Mouse (Mus musculus) heart, adult 2 months (tissue): ENCODE data around the gene Noc3l. TPM values are rescaled to one million over a fixed set of nuclear protein-coding genes. Genes with fewer than 3 reads are reported as not detected.

Experiments
- DNase-seq, 2 experiments: peaks; one replicate each; pipeline ENCODE4 v3.0.0; 2021
- H3K27ac ChIP-seq: fragments of 200-600 bp; 2 replicates; pipeline ENCODE4 v1.8.1; 2022
- H3K27me3 ChIP-seq: fragments of 200-500 bp; 2 replicates; pipeline ENCODE4 v1.6.1; 2012; ENCODE audit warnings: mild to moderate bottlenecking, low read length, inconsistent platforms, mixed read lengths; ENCODE audit not compliant: control insufficient read depth, insufficient read depth
- H3K36me3 ChIP-seq: fragments of 200-500 bp; 2 replicates; pipeline ENCODE4 v1.6.1; 2012; ENCODE audit warnings: low read length, inconsistent platforms; ENCODE audit not compliant: control insufficient read depth, insufficient read depth
- H3K4me1 ChIP-seq: fragments of 200-500 bp; 2 replicates; pipeline ENCODE4 v1.6.1; 2011; ENCODE audit warnings: low read length; ENCODE audit not compliant: control insufficient read depth, insufficient read depth
- H3K4me3 ChIP-seq: fragments of 200-600 bp; 2 replicates; pipeline ENCODE4 v1.8.1; 2022
- H3K79me2 ChIP-seq: fragments of 200-500 bp; replicated peaks from 2 replicates; pipeline ENCODE4 v1.6.1; 2012; ENCODE audit warnings: mild to moderate bottlenecking, inconsistent platforms, low read length, moderate library complexity, mixed read lengths; ENCODE audit not compliant: control insufficient read depth, insufficient read depth
- H3K9ac ChIP-seq: fragments of 200-500 bp; 2 replicates; pipeline ENCODE4 v1.6.1; 2012; ENCODE audit warnings: low read depth, mild to moderate bottlenecking, control low read depth, inconsistent platforms, low read length, mixed read lengths
- CTCF ChIP-seq: fragments of 200-600 bp; IDR thresholded peaks from 2 replicates; pipeline ENCODE4 v1.8.1; 2022; ENCODE audit warnings: antibody characterized with exemption, mild to moderate bottlenecking, moderate library complexity
- EP300 ChIP-seq: fragments of 200-500 bp; IDR thresholded peaks from 2 replicates; pipeline ENCODE4 v1.6.1; 2011; ENCODE audit warnings: low read depth, low read length, control low read depth; ENCODE audit not compliant: insufficient read depth
- POLR2A ChIP-seq: fragments of 200-500 bp; IDR thresholded peaks from 2 replicates; pipeline ENCODE4 v1.6.1; 2011; ENCODE audit warnings: mild to moderate bottlenecking, low read depth, low read length, control low read depth; ENCODE audit not compliant: insufficient read depth
- WGBS: fragments of 180-500 bp; shearing (Covaris S2); methylation state at CpG from one replicate; pipeline ENCODE4 v1.1.7; 2018; 5-methylcytosine and 5-hydroxymethylcytosine counted together
- intact Hi-C: fragments of 180-260 bp; cut with DNase I; formaldehyde crosslinking; loops from one replicate; pipeline ENCODE4 v1.15.1; 2025
- long read RNA-seq: library from polyadenylated mRNA; stranded (forward); transcript quantifications from one replicate; pipeline ENCODE4 v2.0.0, GENCODE M21; 2021
- polyA plus RNA-seq: library from polyadenylated mRNA; depleted of rRNA; stranded (reverse); fragments of >200 nt; gene quantifications from 2 replicates; pipeline ENCODE4 v1.2.3, GENCODE M21; 2012; rRNA removed
- total RNA-seq, 2 experiments: library from RNA; stranded (reverse); gene quantifications; 2 replicates each; pipeline ENCODE4 v1.2.3; 2021

Gene Noc3l
- 1 to 10 TPM; 6.7 to 7.6 TPM for total RNA-seq
- 1.8 and 2.8 TPM in 2 replicates for polyA plus RNA-seq
- long read RNA-seq, partial matches to known transcripts, result 0 of 7 reads
- long read RNA-seq, other reads (novel, unspliced or antisense), result 3 of 7 reads

DNA sequence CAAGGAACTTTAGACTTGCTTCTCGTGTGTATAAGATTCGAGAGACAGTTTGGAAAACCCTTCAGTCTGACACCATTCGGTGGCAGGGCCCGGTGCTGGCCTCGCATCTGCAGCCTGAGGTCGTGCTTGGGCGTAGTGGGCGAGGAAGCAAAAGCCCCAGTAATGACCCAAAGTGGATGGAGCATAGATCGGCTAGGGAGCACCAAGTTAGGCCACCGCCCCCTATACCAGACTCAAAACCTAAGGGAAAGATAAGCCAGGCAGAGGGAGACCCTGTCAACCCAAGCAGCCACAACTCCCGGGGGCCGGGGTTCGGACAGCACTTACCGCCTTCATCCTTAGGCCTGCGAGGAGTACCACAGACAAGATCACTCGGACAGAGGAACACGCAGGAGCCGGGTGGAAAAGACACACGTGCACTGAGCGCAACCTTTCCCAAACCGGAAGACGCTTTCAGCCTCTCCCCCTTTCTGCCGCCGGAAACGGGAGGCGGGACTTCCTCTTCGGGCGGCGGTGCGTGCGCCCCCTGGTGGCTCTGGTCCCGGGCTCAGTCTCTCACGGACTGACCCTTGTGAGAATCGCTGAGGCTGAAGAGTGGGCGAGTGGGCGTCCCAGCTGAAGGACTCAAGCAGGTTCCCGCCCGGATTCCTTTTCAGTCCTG, at the start of gene Noc3l:
Gene Noc3l, minus strand, starts transcription at position 472 of the 661 bp plus-strand sequence.
- intact Hi-C loops, result loop anchor here (1.0 kb wide), 1 partner anchor 17 kb away; the partner anchor contains the start of gene Tbc1d12
- TF ChIP-seq EP300, result peak; percentile 71; the same call in 1 of the 2 replicates
- peak; percentile 65 for TF ChIP-seq POLR2A
- TF ChIP-seq CTCF, result peak; percentile 100
- DNase-seq, result peak; percentile 92 to 98
- Histone ChIP-seq H3K4me3 (peak within 1 kb of the TSS; percentile 69), H3K27me3 (no peaks in the 10 kb centered on the region), H3K9ac (peak within 1 kb of the TSS; percentile 69), H3K36me3 (no peaks in the 10 kb centered on the region), H3K79me2 (0 out of 2 replicates have a peak, but pooled peaks cover 1% of the 10 kb centered on the region), H3K4me1 (peaks cover 3% of the 10 kb centered on the region), H3K27ac (peak within 1 kb of the TSS; percentile 84)
- under 1% methylated on average over 38 of the region's 38 CpGs for WGBS

- WGBS, result 91% methylated on average over 6 of the region's 6 CpGs
- TF ChIP-seq CTCF, result no peak
- TF ChIP-seq POLR2A, result no peak
- no peak for TF ChIP-seq EP300
Observed at GRCm38 (mm10) chr19:38862523-38862922, 43.5 kb upstream of the Noc3l start.

GRCm38 (mm10) chr19:38858224-38858623, 39.2 kb upstream of the Noc3l start:
- no peak for TF ChIP-seq CTCF
- TF ChIP-seq POLR2A, result no peak
- no peak for TF ChIP-seq EP300

More at GRCm38 (mm10) chr19:38862523-38862922, 43.5 kb upstream of the Noc3l start:
- H3K36me3 ChIP-seq, result no peaks in the 10 kb centered on the region
- DNase-seq, result no peak
- H3K27me3 ChIP-seq, result no peaks in the 10 kb centered on the region
- intact Hi-C loops, result no loop called here
- H3K4me1 ChIP-seq, result no peaks in the 10 kb centered on the region; the same call in 1 of the 2 replicates
- peaks cover 1% of the 10 kb centered on the region; the same call in 1 of the 2 replicates for H3K79me2 ChIP-seq
- no peak overlapping the region for H3K4me3 ChIP-seq
- no peak overlapping the region for H3K27ac ChIP-seq
- H3K9ac ChIP-seq, result no peak overlapping the region

GRCm38 (mm10) chr19:38846373-38846772, 27.3 kb upstream of the Noc3l start:
- Histone ChIP-seq H3K27me3 (no peaks in the 10 kb centered on the region), H3K36me3 (no peaks in the 10 kb centered on the region), H3K79me2 (no peaks in the 10 kb centered on the region), H3K9ac (no peak overlapping the region), H3K27ac (no peak overlapping the region), H3K4me3 (no peak overlapping the region), H3K4me1 (no peaks in the 10 kb centered on the region)
- intact Hi-C loops, result no loop called here
- 73% methylated on average over 2 of the region's 2 CpGs for WGBS
- DNase-seq, result no peak
- TF ChIP-seq CTCF (no peak), POLR2A (no peak), EP300 (no peak)

More at GRCm38 (mm10) chr19:38858224-38858623, 39.2 kb upstream of the Noc3l start:
- DNase-seq, result no peak
- H3K79me2 ChIP-seq, result peaks cover 1% of the 10 kb centered on the region; the same call in 1 of the 2 replicates
- no peak overlapping the region for H3K9ac ChIP-seq
- WGBS, result 95% methylated on average over 3 of the region's 3 CpGs
- H3K36me3 ChIP-seq, result peaks cover 2% of the 10 kb centered on the region; the same call in 1 of the 2 replicates
- H3K4me1 ChIP-seq, result peaks cover 5% of the 10 kb centered on the region
- intact Hi-C loops, result no loop called here
- no peak overlapping the region for H3K27ac ChIP-seq
- no peak overlapping the region for H3K4me3 ChIP-seq
- no peaks in the 10 kb centered on the region for H3K27me3 ChIP-seq

DNA sequence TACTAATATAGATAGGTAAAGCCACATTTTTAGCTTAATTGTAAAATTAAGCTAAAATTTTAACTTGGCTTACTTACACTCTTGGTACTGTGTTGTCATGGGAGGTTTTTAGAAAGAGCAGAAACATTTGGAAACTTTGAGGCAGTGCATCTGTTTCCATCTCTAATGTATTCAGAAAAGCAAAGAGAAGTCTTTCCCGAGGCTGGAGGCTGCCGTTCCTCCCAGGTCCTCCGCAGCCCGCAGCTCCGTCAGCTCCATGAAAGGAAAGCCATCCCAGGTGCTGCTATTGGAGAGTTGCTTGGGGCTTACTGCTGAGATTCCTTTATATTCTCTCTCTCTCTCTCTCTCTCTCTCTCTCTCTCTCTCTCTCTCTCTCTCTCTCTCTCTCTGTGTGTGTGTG, 25.8 kb upstream of the Noc3l start:
- no peaks in the 10 kb centered on the region for H3K4me1 ChIP-seq
- H3K9ac ChIP-seq, result no peak overlapping the region
- H3K79me2 ChIP-seq, result no peaks in the 10 kb centered on the region
- H3K4me3 ChIP-seq, result no peak overlapping the region
- intact Hi-C loops, result no loop called here
- TF ChIP-seq POLR2A, result no peak
- TF ChIP-seq EP300, result no peak
- TF ChIP-seq CTCF, result no peak
- WGBS, result 75% methylated on average over 5 of the region's 5 CpGs
- H3K27me3 ChIP-seq, result no peaks in the 10 kb centered on the region
- H3K27ac ChIP-seq, result no peak overlapping the region
- H3K36me3 ChIP-seq, result no peaks in the 10 kb centered on the region
- DNase-seq, result no peak

GRCm38 (mm10) chr19:38837171-38837641, 18.2 kb upstream of the Noc3l start:
- 1% methylated on average over 46 of the region's 54 CpGs for WGBS
- peak overlapping the region; percentile 96 for H3K9ac ChIP-seq
- H3K27ac ChIP-seq, result peak overlapping the region; percentile 93
- peak; percentile 72 to 75 for DNase-seq
- no peak for TF ChIP-seq CTCF
- no peak for TF ChIP-seq EP300
- TF ChIP-seq POLR2A, result no peak
- H3K27me3 ChIP-seq, result no peaks in the 10 kb centered on the region
- H3K36me3 ChIP-seq, result peaks cover 4% of the 10 kb centered on the region; the same call in 1 of the 2 replicates
- peak overlapping the region; percentile 64 for H3K4me3 ChIP-seq
- intact Hi-C loops, result loop anchor here (5.0 kb wide), 1 partner anchor 80 kb away; no protein-coding TSS in a partner anchor
- H3K79me2 ChIP-seq, result no peaks in the 10 kb centered on the region; the same call in 1 of the 2 replicates
- H3K4me1 ChIP-seq, result peaks cover 3% of the 10 kb centered on the region
